In the genomic region with DNA sequence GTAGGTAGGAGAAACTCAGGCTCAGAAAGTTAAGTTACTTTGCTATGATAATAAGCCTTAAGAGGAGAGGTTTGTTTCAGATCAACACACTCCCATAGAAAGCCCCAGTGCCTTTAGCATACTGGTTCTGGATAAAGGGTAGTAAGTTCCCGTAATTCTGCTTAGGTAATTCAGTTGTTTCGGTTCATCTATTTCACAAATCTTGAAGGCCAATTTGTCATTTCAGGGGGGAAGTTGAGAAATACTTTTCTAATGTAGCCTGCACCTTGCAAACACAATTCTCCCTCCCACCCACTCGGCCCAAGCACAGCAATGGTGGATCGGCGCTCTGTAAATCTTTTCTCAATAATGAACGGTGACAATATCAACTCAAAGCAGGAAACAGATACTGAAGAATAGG, we compare ENCODE assay signal across 8 mouse cellular contexts. TPM values are rescaled to one million over a fixed set of nuclear protein-coding genes. Genes with fewer than 3 reads are reported as not detected.
A peak's percentile ranks its signal among the peaks of the same experiment; 100 is the strongest.
DNase-seq lines count a peak whose midpoint lies in the region; ATAC-seq lines count a peak whose summit lies in the region.

No protein-coding gene starts in this region.

- no peaks in the 10 kb centered on the region for H3K36me3 ChIP-seq in liver, embryonic 16.5 days (ENCODE audit: control insufficient read depth, insufficient read depth)
- no peaks in the 10 kb centered on the region for H3K36me3 ChIP-seq in stomach, embryonic 16.5 days (ENCODE audit: control insufficient read depth, insufficient read depth, low read length)

- no peak overlapping the region for H3K4me3 ChIP-seq in liver, embryonic 16.5 days (ENCODE audit: low read depth, low read length)
- H3K4me3 ChIP-seq in stomach, embryonic 16.5 days (replicated peaks; ENCODE audit: low read length): peak overlapping the region; percentile 76

- peak overlapping the region; percentile 78 for H3K4me2 ChIP-seq in liver, embryonic 16.5 days (ENCODE audit: low read depth, low read length)
- peak overlapping the region; percentile 83 for H3K4me2 ChIP-seq in stomach, embryonic 16.5 days (ENCODE audit: low read depth, low read length)

- H3K27me3 ChIP-seq in liver, embryonic 16.5 days (ENCODE audit: control insufficient read depth, insufficient read depth, low read depth, low read length): no peaks in the 10 kb centered on the region
- no peaks in the 10 kb centered on the region for H3K27me3 ChIP-seq in stomach, embryonic 16.5 days (ENCODE audit: control insufficient read depth, insufficient read depth, low read length)

- H3K9ac ChIP-seq in liver, embryonic 16.5 days (ENCODE audit: low read depth, low read length): no peak overlapping the region
- no peak overlapping the region for H3K9ac ChIP-seq in stomach, embryonic 16.5 days (ENCODE audit: low read length)

- peaks cover 8% of the 10 kb centered on the region for H3K4me1 ChIP-seq in liver, embryonic 16.5 days (ENCODE audit: control insufficient read depth, low read depth, low read length)
- peaks cover 8% of the 10 kb centered on the region; the same call in 1 of the 2 replicates for H3K4me1 ChIP-seq in stomach, embryonic 16.5 days (ENCODE audit: control insufficient read depth, insufficient read depth, low read length)

- H3K9me3 ChIP-seq in liver, embryonic 16.5 days (replicated peaks; ENCODE audit: control insufficient read depth, low read length): no peaks in the 10 kb centered on the region; the same call in 1 of the 2 replicates
- no peaks in the 10 kb centered on the region for H3K9me3 ChIP-seq in stomach, embryonic 16.5 days (replicated peaks; ENCODE audit: control insufficient read depth, low read length)

- ATAC-seq in hematopoietic stem cell, adult 5-6 weeks (replicated peaks in 1 of 2; ENCODE audit: insufficient read depth in 1 of 2, low FRiP score in 2 of 2, low TSS enrichment in 1 of 2, low read depth in 1 of 2, poor library complexity in 2 of 2, severe bottlenecking in 2 of 2): peak; percentile 42 to 52; a peak in 3 of 4 replicates
- ATAC-seq in liver, embryonic 16.5 days (ENCODE audit: low read depth): no peak
- no peak for ATAC-seq in stomach, embryonic 16.5 days (ENCODE audit: insufficient read depth, low FRiP score)

- 39% methylated on average over 6 of the region's 6 CpGs for WGBS in liver, embryonic 16.5 days (ENCODE audit: insufficient replicate concordance)
- 76% methylated on average over 6 of the region's 6 CpGs for WGBS in stomach, embryonic 16.5 days

- DNase-seq in lung, postnatal 36 days: peak; percentile 21
- no peak for DNase-seq in lung, postnatal 14 days
- DNase-seq in embryo, embryonic 11 days: no peak
- DNase-seq in layer of hippocampus, postnatal 14 days (ENCODE audit: low spot score in 2 of 2): no peak
- no peak for DNase-seq in c-Kit-positive CD71-positive TER-119-positive erythroid progenitor cells, embryonic 14.5 days (ENCODE audit: low spot score)

- no peak overlapping the region for H3K27ac ChIP-seq in liver, embryonic 16.5 days (ENCODE audit: low read length)
- no peak overlapping the region for H3K27ac ChIP-seq in stomach, embryonic 16.5 days (ENCODE audit: low read length)

RNA-seq across cellular contexts. Expression of gene Gyg, which starts 0.4 kb away (rescaled TPM):
- 35.1 and 41.8 TPM in 2 replicates for total RNA-seq in hematopoietic stem cell, adult 5-6 weeks (2017)
- polyA plus RNA-seq in liver, embryonic 16.5 days (2015; fragmentation: Nextera tagmentation; extraction: Ambion mirVana): 16.9 and 18.2 TPM in 2 replicates
- polyA plus RNA-seq in stomach, embryonic 16.5 days (2015; fragmentation: Nextera tagmentation; extraction: Ambion mirVana): 52.5 TPM in 2 replicates
- 10 to 100 TPM; 48.2 to 53.2 TPM for total RNA-seq in layer of hippocampus, postnatal 14 days (2021)

Comparison
In these comparisons a context has a peak if more than half of its experiments do, and no peak if none do; other contexts are left out.
1. ATAC-seq: peak in hematopoietic stem cell, adult 5-6 weeks (2 of 2); none in liver, embryonic 16.5 days (single experiment) and stomach, embryonic 16.5 days (single experiment).